Mouse (Mus musculus) left cerebral cortex, adult 9 months (tissue): ENCODE data around the gene Cd276.

ENCODE experiments used
- DNase-seq, 2 experiments: peaks; one replicate each; pipeline ENCODE4 v3.0.0; 2022; ENCODE audit warnings: low spot score in 2 of 2

Gene Cd276

DNA sequence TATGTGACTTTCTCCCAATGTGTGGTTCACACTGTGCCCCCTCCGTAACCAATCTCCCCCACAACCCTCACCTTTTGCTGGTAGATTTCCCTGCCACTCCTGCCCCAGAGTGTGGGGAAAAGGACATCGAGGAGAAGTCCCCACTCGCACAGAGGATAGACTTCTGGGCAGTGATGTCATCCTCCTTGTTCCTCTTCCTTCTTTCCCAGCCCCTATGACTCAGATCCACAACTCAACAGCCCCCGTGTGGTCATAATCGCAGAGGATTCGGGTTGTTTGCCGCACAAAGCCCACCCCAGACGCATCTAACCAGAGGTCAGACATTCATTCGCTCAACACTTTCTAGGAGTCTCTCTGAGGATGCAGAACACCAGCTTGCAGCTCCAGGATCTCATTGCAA is 3.2 kb downstream of the Cd276 start:
- DNase-seq, result no peak

DNA sequence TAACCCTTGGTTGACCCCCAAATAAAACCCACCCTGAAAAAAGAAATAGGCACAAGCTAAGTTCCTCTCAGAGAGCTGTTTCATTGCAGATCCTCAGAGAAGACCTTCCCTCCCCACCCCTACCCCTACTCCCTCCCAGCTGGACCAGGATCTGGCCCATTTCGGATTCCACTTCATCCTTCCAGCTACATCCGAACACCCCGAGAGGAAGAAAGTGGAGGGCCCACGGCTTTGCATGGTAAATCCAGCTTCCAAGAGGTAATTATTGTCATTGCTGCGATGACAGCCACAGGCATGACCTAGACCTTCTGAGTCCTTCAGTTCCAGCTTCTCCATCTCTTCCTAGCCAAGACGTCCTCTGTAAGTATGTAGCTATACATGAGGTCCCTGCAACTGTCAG is 4.3 kb downstream of the Cd276 start:
- DNase-seq, result no peak

DNA sequence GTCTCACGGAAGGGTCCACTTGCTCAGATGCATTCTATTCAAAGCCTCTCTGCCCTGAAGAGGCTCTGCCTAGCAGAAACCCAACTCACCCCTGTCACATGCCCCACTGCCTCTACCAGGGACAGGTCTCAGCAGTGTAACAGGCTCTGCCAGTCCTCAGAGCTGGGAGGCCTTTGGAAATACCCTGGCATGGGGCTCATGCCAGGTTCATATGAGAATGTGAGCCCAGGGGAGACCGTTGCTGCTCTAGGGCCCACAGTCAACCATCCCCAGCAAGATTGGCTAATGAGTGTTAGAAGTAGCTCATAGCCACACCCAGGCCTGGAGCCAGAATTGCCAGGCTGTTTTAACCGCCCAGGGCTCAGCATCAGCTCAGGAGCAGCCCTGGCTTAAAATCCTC is 5.5 kb downstream of the Cd276 start:
- DNase-seq, result no peak

DNA sequence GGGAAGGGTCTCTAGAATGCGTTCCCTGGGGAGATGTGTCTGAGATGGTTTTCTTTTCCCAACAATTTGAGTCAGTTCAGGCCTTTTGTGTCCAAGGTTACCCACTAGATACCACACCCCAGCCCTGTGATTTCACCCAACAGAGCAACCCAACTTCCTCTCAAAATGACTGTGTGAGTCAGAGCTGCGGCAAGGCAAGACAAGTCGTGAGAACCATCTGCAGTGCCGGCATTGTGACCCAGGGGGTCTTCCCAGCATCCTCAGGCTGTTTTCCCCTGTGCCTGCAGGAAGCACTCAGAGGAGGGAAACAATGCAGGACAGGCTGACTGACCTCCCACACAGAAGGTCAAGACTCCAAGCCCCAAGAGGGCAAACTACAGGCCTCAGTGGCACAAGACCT is 6.3 kb downstream of the Cd276 start:
- DNase-seq, result no peak

DNA sequence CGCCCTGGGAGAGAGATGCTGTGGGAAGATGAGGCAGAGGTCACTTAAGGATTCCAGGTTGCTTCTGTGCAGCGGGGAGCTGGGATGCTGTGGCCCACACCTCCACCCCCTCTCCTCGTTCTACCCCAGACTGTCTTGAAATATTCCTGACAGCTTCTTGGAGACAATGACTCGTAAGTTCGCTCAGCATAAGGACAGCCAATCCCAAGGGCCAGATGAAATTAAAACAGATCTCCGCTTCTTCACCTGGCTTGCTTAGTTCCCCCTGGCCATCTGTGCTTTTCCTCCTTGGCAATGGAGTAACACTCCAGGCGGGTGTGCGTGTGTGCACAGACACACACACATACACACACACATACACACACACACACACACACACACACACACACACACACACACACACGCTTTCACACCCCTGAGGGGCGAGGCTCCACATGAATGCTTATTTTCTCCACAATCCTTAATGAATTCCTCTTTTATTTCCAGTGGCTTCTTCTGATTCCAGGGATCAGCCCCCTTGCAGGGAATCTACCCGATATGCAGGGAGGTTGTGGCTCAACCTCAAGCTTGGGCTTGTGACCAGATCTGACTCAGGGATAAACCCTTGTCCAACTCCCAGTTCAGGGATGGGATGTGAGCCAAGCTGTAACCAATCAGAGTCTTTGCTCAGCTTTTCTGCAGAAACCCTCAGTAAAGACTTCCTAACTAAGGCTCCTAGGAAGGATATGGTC is 8.4 kb downstream of the Cd276 start:
- peak in 1 of 2 experiments; percentile 52 for DNase-seq

DNA sequence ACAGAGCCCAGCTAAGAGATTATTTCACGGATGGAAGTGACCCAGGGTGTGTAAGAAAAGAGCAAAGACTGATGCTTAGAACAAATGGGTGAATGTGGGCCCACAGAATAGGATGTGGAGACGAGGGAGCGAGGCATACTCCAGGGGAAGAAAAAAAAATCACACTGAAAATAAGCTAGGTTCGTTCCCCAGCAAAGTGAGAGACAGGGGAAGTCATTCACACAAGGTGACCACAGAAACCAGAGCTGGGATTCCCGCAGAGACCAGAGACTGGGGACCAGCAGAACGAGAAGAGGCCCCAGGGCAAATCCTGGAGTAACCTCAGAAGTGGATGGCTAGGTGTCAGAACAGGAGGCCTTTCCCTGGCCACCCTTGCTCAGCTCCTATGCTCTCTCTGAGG is 9.8 kb downstream of the Cd276 start:
- no peak for DNase-seq

DNA sequence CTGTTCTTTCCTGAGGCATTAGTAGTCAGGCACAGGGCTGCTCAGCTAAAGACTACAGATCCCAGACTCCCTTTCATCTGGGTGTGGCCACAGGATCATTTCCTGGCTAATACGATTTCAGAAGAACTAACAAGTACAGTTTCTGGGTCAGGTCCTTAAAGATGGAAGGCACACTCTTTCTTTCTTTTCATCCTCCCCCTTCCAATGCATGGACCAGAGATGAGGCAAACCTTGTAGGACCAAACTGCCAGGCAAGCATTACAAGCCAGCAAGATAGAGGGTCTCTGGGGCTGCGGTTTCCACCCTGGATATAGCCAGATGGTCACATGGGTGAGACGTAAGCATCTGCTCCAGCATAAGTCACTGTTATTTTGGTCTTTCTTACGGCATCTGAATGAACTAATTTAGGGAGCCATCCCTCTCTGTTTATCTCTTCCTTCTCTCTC is 10.3 kb downstream of the Cd276 start:
- peak in 1 of 2 experiments; percentile 66 for DNase-seq

DNA sequence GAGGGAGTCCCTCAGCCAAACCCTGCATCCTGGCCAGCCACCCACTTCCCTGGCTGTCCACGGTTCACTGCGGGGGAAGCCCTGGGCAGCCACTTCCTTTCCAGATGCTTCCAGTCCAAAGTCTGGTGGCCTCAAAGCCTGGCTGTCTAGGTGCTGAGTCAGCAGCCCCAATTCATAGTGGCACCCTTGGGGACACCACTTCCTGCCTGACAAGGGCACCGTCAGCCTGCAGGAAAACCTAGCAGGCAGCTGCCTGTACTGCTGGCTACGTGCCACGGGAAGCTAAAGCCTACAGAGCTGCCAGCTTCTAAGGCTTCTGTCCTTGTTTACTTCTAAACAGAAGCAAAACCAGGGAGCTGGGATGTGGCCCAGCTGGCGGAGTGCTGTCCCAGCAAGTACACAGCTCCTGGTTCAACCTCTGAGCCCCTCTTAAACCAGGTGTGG is 13.3 kb downstream of the Cd276 start:
- peak in 1 of 2 experiments; percentile 69 for DNase-seq

DNA sequence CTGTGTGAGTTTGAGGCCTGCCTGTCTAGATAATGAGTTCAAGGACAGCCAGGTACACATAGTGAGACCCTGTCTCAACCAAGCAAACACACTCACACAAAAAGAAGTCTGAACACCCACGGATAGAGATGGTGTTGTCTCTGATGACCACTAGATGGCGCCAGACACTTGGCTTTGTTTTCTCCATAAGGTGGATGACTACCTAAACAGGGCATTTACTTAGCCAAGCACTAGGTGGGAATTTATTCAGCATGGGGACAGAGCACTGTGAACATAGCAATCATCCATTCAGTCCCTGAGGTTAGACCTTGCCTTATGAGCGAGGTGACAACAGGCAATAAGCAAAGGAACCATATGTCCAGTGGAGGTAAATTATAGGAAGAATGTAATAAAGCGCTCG is 15.4 kb downstream of the Cd276 start:
- DNase-seq, result peak in 1 of 2 experiments; percentile 58

DNA sequence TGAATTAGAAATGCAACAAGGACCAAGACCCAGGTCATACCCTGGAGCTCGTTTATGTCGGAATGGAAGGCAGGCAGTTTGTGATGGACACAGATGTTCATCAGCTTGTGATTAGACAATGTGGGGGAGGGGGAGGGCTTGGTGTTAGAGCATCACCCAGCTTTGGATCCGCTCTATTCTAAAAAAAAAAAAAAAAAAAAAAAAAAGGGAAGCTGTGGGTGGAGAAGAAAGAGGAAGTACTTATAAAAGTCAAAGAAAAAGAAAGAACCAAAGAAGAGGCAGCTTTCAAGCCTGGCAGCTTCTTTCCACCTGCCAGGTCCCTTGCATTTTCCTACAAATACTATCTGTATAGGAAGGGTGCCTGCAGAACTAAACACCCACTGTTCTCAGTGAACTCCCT is 17.5 kb downstream of the Cd276 start:
- DNase-seq, result no peak

DNA sequence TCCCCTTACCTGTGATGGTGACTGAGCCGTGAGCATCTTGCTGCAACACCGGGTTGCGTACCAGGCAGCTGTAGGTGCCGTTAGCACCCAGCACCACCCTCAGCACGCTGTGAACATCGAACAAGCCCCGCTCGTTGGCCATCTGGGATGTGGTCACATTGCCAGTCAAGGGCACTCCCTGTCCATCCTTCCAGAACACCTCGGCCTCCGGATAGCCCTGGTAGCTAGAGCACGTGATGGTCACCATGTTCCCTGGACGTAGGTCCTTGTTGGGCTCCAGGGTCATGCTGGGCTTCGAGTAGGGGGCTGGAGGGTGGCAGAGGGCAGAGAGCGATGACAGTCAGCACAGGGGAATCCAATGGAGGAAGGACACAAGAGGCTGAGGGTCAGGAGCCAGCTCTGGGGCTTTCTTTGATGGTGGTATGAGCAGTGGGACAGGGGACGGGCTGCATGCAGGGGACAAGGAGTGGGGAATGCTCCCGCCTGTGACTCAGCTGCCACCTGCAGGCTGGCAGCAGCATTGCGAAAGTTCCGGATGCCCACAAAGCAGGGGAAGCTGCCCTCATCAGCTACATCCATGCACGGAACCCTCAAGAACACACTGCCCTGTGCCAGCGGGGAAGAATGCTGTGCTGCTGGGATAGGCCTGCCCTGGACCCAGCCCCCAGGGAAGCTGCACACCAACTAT is 19.6 kb downstream of the Cd276 start:
- no peak for DNase-seq

DNA sequence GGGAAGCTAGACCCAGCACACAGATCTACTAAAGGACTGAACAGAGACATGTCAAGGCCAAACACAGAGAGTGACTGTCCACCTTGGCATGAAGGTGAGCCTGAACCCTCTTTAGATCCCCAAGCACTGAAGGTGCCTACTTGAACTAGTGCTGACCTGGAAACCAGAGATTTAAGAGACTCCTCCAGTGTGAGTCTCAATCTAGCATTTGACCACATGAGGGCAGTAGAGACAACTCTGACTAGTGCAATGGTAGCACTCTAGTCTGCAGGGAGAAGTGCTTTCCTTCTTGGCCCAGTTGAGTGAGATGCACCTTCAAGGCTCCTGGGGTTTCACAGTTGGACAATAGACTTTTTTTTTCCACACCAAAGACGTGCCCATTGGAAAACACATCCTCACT is 20.5 kb downstream of the Cd276 start:
- DNase-seq, result peak in 1 of 2 experiments; percentile 73

DNA sequence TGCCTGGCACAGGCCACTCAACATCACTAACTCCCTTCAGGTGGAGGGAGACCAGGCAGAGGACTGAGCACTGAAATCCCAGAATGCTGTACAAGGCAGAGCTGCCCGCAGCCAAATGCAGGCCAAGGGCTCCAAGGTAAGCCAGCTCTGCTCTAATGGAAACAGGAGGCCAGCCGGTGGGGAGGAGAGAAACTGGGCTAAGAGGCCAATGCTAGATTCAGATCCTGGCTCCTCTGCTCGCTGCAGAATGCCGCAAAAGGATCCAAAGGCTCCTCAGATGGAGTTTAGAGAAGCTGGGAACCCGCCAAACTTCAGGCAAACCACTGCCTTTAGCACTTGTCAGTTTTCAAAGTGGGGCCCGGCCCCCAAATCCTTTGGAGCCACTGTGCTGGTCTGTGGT is 21.9 kb downstream of the Cd276 start:
- no peak for DNase-seq

DNA sequence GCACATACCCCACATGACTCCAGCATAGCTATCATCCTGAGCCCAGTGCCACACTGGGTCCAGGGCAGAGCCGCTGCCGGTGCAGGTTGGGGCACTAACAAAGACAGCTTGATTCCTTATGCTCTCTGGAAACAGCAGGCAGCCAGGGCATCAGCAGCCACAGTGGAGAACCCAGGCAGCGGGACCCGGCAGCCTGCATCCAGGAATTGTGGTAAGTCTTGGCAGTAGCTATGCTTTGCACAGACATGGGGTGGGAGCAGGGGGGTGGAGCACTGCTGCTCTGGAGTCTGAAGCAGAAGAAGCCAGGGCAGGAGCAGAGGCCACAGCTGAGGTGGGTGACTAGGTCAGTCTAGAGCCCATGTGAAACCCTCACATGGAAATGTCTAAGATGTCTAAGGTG is 23.0 kb downstream of the Cd276 start:
- no peak for DNase-seq

DNA sequence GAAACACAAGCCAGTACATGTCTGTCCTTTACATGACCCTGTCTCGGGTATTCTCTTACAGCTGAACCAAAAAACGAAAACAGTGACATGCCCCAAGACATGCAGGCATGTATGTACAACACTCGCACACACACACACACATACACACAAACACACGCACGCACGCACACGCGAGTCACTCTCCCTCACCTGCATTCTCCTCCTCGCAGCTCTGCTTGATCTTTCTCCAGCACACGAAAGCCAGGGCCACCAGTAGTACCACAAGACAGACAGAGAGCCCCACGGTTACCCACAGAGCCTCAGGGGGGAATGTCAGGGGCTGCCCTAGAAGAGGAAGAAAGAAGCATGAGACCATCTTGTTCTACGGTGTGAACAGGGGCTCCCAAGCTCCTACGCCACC is 24.8 kb downstream of the Cd276 start:
- no peak for DNase-seq

DNA sequence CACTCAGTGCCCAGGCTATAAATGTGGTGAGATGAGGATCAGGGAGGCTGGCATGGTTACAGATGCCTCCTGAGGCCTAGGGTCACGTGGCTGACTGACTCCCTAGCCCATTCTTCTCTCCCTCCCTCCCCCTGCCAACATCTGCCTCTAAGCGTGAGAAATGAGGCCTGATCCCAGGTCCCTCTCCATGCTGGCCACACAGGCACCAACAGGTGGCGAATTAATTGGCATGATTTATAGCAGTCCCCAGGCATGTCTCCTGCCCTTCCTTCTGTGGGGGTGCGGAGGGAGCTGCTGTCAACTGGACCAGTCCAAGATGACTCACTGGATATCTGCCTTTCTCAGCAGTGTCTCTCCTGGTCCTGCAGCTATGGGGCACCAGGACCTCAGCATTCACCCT is 27.4 kb downstream of the Cd276 start:
- DNase-seq, result no peak

DNA sequence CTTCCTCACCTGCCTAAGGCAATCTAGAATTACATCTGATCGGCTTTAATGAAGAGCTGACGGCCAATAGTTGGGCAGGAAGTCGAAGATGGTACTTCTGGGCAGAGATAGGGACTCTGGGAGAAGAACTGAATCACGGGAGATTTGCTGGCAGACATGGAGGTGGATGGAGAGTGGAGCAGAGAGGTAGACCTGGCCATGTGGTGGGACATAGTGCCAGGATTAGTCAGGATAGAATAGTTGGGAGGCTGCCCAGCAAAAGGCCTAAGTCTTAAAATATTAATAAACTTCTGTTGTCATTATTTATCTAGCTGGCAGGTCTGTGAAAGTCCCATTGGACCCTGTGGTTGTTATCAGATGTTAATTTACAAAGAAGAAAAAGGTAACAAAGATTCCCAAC is 30.1 kb downstream of the Cd276 start:
- DNase-seq, result no peak

DNA sequence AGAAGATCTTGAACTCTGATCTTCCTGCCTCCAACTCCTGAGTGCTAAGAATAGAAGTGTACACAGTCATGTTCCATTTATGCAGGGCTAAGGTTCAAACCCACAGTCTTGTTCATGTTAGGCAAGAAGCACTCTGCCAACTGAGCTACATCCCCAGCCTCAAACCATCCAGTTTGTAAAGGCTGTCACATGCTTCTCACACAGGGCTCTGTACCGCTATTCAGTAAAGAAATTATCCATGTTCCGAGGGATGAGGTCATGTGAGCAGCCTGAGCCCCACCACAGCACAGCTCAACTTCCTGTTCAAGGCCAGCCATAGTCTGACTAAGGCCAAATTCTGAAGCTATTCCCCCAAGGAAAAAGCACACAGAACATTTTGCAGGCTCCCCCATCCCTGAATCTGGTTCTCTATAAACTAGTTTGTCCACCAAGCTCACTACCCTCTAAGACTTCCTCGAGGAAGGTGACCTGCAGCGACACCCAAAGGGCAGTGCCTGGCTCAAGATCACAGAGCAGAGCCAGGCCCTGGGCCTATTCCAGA is 33.3 kb downstream of the Cd276 start:
- no peak for DNase-seq

DNA sequence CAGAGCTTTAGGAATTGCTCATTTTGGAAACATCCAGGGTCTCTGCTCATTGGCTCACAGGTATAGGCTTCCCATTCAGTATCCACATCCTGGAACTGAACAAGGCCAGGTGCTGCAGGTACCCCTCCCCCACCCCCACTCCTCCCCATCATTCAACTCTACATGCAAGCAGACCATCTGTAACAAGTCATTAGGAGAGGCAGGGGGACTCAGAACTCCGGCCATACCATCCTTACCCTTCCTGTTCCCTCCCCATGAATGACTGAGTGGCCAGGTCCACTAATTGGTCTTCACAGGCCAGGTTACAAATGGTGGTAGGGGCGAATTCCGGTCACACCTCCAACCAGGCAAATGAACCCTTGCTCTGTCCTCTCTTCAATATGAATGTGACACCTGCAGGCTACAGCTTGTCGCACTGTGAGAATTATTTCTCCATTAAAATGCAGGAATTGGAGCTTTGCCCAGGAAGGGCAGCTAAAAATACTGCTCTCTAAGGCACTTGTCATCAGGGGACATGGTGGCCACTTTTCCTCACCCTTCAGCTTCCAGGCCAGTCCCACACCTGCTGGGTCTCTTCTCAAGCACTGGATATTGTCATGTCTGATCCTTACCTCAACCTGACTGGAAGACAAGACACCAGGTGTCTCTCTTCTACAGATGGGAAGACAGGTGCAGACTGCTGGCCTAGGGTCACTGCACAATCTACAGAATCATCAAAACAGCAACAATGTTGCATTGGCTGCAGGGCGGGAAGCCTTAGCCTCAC is 34.2 kb downstream of the Cd276 start:
- no peak for DNase-seq

DNA sequence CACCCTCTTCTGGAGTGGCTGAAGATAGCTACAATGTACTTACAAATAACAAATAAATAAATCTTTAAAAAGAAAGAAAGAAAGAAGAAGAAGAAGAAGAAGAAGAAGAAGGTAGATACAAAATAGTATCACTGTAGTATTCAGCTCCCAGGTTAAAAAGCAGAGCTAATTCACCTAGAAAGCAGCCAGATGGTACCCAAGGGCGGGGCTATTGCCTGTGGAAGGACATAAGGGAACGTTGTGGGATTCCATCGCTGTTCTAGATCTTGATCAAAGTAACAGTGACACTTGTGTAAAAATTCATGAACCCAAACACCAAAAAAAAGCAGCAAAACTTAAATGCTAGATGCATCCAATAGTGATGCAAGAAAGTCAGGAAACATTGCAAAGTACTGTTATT is 35.3 kb downstream of the Cd276 start:
- DNase-seq, result no peak

DNA sequence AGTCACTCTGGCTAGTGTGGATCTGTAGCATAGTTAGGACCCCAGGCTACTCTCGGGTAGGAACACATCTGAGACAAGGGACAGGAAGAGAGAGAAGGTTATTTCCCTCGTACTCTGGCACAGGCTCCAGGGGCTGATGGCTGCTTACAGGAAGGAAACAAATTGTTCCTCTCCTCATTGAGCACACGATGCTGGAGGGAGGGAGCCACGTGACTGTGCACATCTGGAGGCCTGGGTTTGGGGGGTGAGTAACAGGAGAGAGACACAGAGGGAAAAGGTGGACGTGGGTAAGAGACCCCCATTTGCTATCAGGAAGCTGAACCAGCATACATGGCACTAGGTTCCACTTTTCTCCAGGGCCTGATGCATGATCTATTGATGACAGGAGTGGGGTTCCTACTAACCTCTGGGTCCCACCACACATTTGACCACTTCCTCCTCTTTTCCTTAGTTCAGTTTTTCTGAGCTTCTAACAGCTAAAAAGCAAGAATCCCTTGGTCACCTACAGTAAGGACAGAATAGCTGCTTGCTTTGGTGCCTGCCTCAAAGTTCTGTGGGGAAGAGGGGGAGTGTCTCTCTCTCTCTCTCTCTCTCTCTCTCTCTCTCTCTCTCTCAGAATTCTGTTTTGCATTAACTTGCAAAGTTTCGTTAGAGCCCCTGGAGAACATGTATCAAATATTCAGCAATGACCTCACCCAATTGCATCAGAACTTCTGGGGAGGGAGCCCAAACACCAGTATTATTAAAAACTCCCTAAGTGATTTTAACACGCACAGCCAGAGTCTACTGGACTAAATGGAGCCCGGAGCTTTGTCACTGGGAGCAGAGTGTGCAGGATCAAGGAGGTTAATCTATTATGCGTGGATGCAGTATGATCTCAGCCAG is 37.1 kb downstream of the Cd276 start:
- DNase-seq, result no peak
